Mouse (Mus musculus) brain, embryonic 14.5 days (tissue): Measurements from ENCODE around the gene Lcat.

Experiments
- CTCF ChIP-seq: fragments of 200-500 bp; IDR thresholded peaks from 2 replicates; pipeline ENCODE4 v1.5.1; 2012; ENCODE audit warnings: inconsistent platforms, mild to moderate bottlenecking, moderate library complexity, borderline replicate concordance; ENCODE audit not compliant: insufficient read depth, insufficient read length; ENCODE audit errors: extremely low read depth
- POLR2A ChIP-seq: fragments of 200-500 bp; IDR thresholded peaks from 2 replicates; pipeline ENCODE4 v1.6.1; 2012; ENCODE audit warnings: mild to moderate bottlenecking, inconsistent platforms, borderline replicate concordance; ENCODE audit not compliant: poor library complexity, insufficient read depth, insufficient read length, severe bottlenecking; ENCODE audit errors: extremely low read depth

GRCm38 (mm10) chr8:105900180-105900940, 42.8 kb downstream of the Lcat start, which contains the start of gene Pskh1:
- TF ChIP-seq CTCF (no peak), POLR2A (peak; percentile 96)
